ENCODE assay signal across 21 mouse cellular contexts in genomic region chr1:74277041-74277440, GRCm38 (mm10). TPM values are rescaled to one million over a fixed set of nuclear protein-coding genes. Genes with fewer than 3 reads are reported as not detected.
DNase-seq lines count a peak whose midpoint lies in the region; ATAC-seq and TF ChIP-seq lines count a peak whose summit lies in the region.
"Had no signal": no experiment of that assay in that cellular context is flagged by ENCODE, and none has a peak within 500 bp of the region (broad histone marks: within the 10 kb centered on the region; RNA-seq: fewer than 3 reads in every experiment).

No protein-coding gene starts in this region.

- DNase-seq in intestine, embryonic 14.5 days (ENCODE audit: low spot score), result no peak
- peak; percentile 31 to 54 for DNase-seq in kidney, postnatal 4 days
- no peak for DNase-seq in stomach, postnatal 0 days (ENCODE audit: low spot score)
- DNase-seq in frontal cortex, adult 2 months (ENCODE audit: extremely low spot score in 1 of 2, low spot score in 1 of 2), result no peak
- DNase-seq: adrenal gland, adult 2 months; adrenal gland, postnatal 25 days; cerebellum, adult 18-20 months; cerebellum, adult 9-11 months; cerebellum, postnatal 36 days; forebrain, postnatal 0 days; gastrocnemius, adult 2 months; gastrocnemius, postnatal 25 days; heart, postnatal 4 days had no signal

- peak overlapping the region; percentile 40 for H3K4me2 ChIP-seq in intestine, embryonic 14.5 days (ENCODE audit: low read length)
- H3K4me2 ChIP-seq in intestine, postnatal 0 days (replicated peaks; ENCODE audit: low read depth), result no peak overlapping the region
- no peak overlapping the region for H3K4me2 ChIP-seq in kidney, embryonic 16.5 days (replicated peaks; ENCODE audit: low read depth, low read length)
- H3K4me2 ChIP-seq in stomach, embryonic 14.5 days (replicated peaks; ENCODE audit: low read depth, low read length), result peak overlapping the region; percentile 17; the same call in 1 of the 2 replicates
- no peak overlapping the region for H3K4me2 ChIP-seq in stomach, postnatal 0 days (replicated peaks; ENCODE audit: low read depth)
- H3K4me2 ChIP-seq: embryonic facial prominence, embryonic 13.5 days; forebrain, embryonic 13.5 days; heart, embryonic 11.5 days; hindbrain, embryonic 12.5 days had no signal

- H3K9me3 ChIP-seq in intestine, embryonic 14.5 days (ENCODE audit: control insufficient read depth, low read length), result no peaks in the 10 kb centered on the region
- no peaks in the 10 kb centered on the region for H3K9me3 ChIP-seq in intestine, postnatal 0 days (ENCODE audit: control insufficient read depth)
- no peaks in the 10 kb centered on the region for H3K9me3 ChIP-seq in kidney, embryonic 16.5 days (ENCODE audit: low read length)
- no peaks in the 10 kb centered on the region for H3K9me3 ChIP-seq in stomach, embryonic 14.5 days (ENCODE audit: control insufficient read depth, low read depth, low read length)
- H3K9me3 ChIP-seq in stomach, postnatal 0 days (ENCODE audit: control insufficient read depth, low read length), result no peaks in the 10 kb centered on the region
- H3K9me3 ChIP-seq: embryonic facial prominence, embryonic 13.5 days; forebrain, embryonic 13.5 days; hindbrain, embryonic 12.5 days had no signal

- H3K27ac ChIP-seq in intestine, embryonic 14.5 days (ENCODE audit: low read depth), result no peak overlapping the region
- H3K27ac ChIP-seq in intestine, postnatal 0 days (ENCODE audit: low read depth, low read length), result no peak overlapping the region
- H3K27ac ChIP-seq in kidney, embryonic 16.5 days (ENCODE audit: low read length), result no peak overlapping the region
- H3K27ac ChIP-seq in stomach, embryonic 14.5 days (ENCODE audit: low read length), result no peak overlapping the region
- H3K27ac ChIP-seq in stomach, postnatal 0 days (replicated peaks), result no peak overlapping the region
- H3K27ac ChIP-seq: embryonic facial prominence, embryonic 13.5 days; forebrain, embryonic 13.5 days; gastrocnemius, adult 2 months; hindbrain, embryonic 12.5 days had no signal

- no peak overlapping the region; the same call in 1 of the 2 replicates for H3K9ac ChIP-seq in intestine, embryonic 14.5 days (ENCODE audit: low read length)
- H3K9ac ChIP-seq in intestine, postnatal 0 days (ENCODE audit: low read depth, low read length), result no peak overlapping the region
- no peak overlapping the region for H3K9ac ChIP-seq in kidney, embryonic 16.5 days (replicated peaks; ENCODE audit: low read length)
- no peak overlapping the region for H3K9ac ChIP-seq in stomach, embryonic 14.5 days (replicated peaks; ENCODE audit: low read depth, low read length)
- H3K9ac ChIP-seq in stomach, postnatal 0 days (ENCODE audit: low read length), result no peak overlapping the region
- H3K9ac ChIP-seq: forebrain, embryonic 13.5 days; forebrain, postnatal 0 days; hindbrain, embryonic 12.5 days had no signal

- peaks cover 33% of the 10 kb centered on the region for H3K36me3 ChIP-seq in intestine, embryonic 14.5 days (ENCODE audit: control insufficient read depth, insufficient read depth, low read length)
- peaks cover 21% of the 10 kb centered on the region for H3K36me3 ChIP-seq in intestine, postnatal 0 days (ENCODE audit: control insufficient read depth, insufficient read depth)
- peaks cover 37% of the 10 kb centered on the region for H3K36me3 ChIP-seq in kidney, embryonic 16.5 days (ENCODE audit: insufficient read depth, low read length)
- peaks cover 32% of the 10 kb centered on the region for H3K36me3 ChIP-seq in stomach, embryonic 14.5 days (ENCODE audit: control insufficient read depth, insufficient read depth, low read length)
- peaks cover 16% of the 10 kb centered on the region for H3K36me3 ChIP-seq in stomach, postnatal 0 days (ENCODE audit: control insufficient read depth, insufficient read depth, low read length)

- no peak for ATAC-seq in intestine, embryonic 14.5 days (replicated peaks; ENCODE audit: low FRiP score, low TSS enrichment, low read depth)
- no peak for ATAC-seq in intestine, postnatal 0 days
- ATAC-seq in kidney, embryonic 16.5 days (ENCODE audit: low FRiP score, low TSS enrichment), result no peak
- ATAC-seq in stomach, embryonic 14.5 days (ENCODE audit: insufficient number of reproducible peaks, insufficient read depth, low FRiP score, low read depth), result no peak
- no peak for ATAC-seq in stomach, postnatal 0 days (ENCODE audit: low FRiP score, low TSS enrichment)
- ATAC-seq: forebrain, embryonic 13.5 days; forebrain, postnatal 0 days; hindbrain, embryonic 16.5 days had no signal

- 45% methylated on average over 6 of the region's 6 CpGs for WGBS in intestine, embryonic 14.5 days
- WGBS in intestine, postnatal 0 days, result 63% methylated on average over 6 of the region's 6 CpGs
- 58% methylated on average over 6 of the region's 6 CpGs for WGBS in kidney, embryonic 16.5 days
- 65% methylated on average over 6 of the region's 6 CpGs for WGBS in stomach, embryonic 14.5 days
- WGBS in stomach, postnatal 0 days, result 66% methylated on average over 6 of the region's 6 CpGs

- no peak for TF ChIP-seq EP300 in stomach, postnatal 0 days (optimal IDR thresholded peaks at IDR 0.05)

- H3K27me3 ChIP-seq in intestine, embryonic 14.5 days (replicated peaks; ENCODE audit: control insufficient read depth, insufficient read depth, low read length), result no peaks in the 10 kb centered on the region
- no peaks in the 10 kb centered on the region for H3K27me3 ChIP-seq in intestine, postnatal 0 days (replicated peaks; ENCODE audit: control insufficient read depth, insufficient read depth, low read length)
- no peaks in the 10 kb centered on the region for H3K27me3 ChIP-seq in kidney, embryonic 16.5 days (ENCODE audit: insufficient read depth, low read length)
- H3K27me3 ChIP-seq in stomach, embryonic 14.5 days (ENCODE audit: control insufficient read depth, insufficient read depth, low read length), result no peaks in the 10 kb centered on the region
- H3K27me3 ChIP-seq in stomach, postnatal 0 days (ENCODE audit: control insufficient read depth, insufficient read depth, low read length), result no peaks in the 10 kb centered on the region
- H3K27me3 ChIP-seq: embryonic facial prominence, embryonic 13.5 days; forebrain, embryonic 13.5 days; hindbrain, embryonic 12.5 days had no signal

- no peak for TF ChIP-seq CTCF in intestine, postnatal 0 days (IDR thresholded peaks at IDR 0.05; ENCODE audit: low read depth)
- TF ChIP-seq CTCF in stomach, postnatal 0 days (IDR thresholded peaks at IDR 0.05; ENCODE audit: low read depth), result no peak

- peaks cover 41% of the 10 kb centered on the region for H3K4me1 ChIP-seq in intestine, embryonic 14.5 days (replicated peaks; ENCODE audit: control insufficient read depth, insufficient read depth, low read length)
- no peaks in the 10 kb centered on the region for H3K4me1 ChIP-seq in intestine, postnatal 0 days (replicated peaks; ENCODE audit: control insufficient read depth, insufficient read depth, low read length)
- peaks cover 34% of the 10 kb centered on the region for H3K4me1 ChIP-seq in kidney, embryonic 16.5 days (ENCODE audit: insufficient read depth, low read length)
- peaks cover 28% of the 10 kb centered on the region for H3K4me1 ChIP-seq in stomach, embryonic 14.5 days (ENCODE audit: control insufficient read depth, insufficient read depth, low read length)
- H3K4me1 ChIP-seq in stomach, postnatal 0 days (replicated peaks; ENCODE audit: control insufficient read depth, insufficient read depth), result no peaks in the 10 kb centered on the region
- H3K4me1 ChIP-seq: forebrain, embryonic 13.5 days had no signal

- H3K4me3 ChIP-seq in intestine, embryonic 14.5 days (ENCODE audit: low read depth, low read length), result peak overlapping the region; percentile 27
- no peak overlapping the region for H3K4me3 ChIP-seq in intestine, postnatal 0 days (ENCODE audit: low read depth, low read length)
- no peak overlapping the region for H3K4me3 ChIP-seq in kidney, embryonic 16.5 days (ENCODE audit: low read length)
- H3K4me3 ChIP-seq in stomach, embryonic 14.5 days (ENCODE audit: low read depth, low read length), result no peak overlapping the region
- H3K4me3 ChIP-seq in stomach, postnatal 0 days (ENCODE audit: low read depth, low read length), result no peak overlapping the region
- H3K4me3 ChIP-seq: embryonic facial prominence, embryonic 13.5 days; forebrain, embryonic 13.5 days; gastrocnemius, adult 2 months; hindbrain, embryonic 12.5 days had no signal

RNA-seq across cellular contexts. Expression of gene Gpbar1, which starts 1.3 kb away (rescaled TPM):
- 9.1 and 10.7 TPM in 2 replicates for polyA plus RNA-seq in intestine, embryonic 14.5 days (2014; fragmentation: Nextera tagmentation; extraction: Ambion mirVana)
- 0.78 and 0.93 TPM in 2 replicates for polyA plus RNA-seq in intestine, postnatal 0 days (2015; fragmentation: Nextera tagmentation; extraction: Ambion mirVana)
- polyA plus RNA-seq in kidney, embryonic 16.5 days (2015; fragmentation: Nextera tagmentation; extraction: Ambion mirVana), result 1.6 and 1.9 TPM in 2 replicates
- polyA plus RNA-seq in stomach, embryonic 14.5 days (2014; fragmentation: Nextera tagmentation; extraction: Ambion mirVana), result 3.5 and 4.1 TPM in 2 replicates
- 0.51 and 0.63 TPM in 2 replicates for polyA plus RNA-seq in stomach, postnatal 0 days (2015; fragmentation: Nextera tagmentation; extraction: Ambion mirVana)
- polyA plus RNA-seq in frontal cortex, adult 2 months (2012; rRNA removed), result 0.14 TPM in 1 of 2 replicates, not detected in the other
- polyA plus RNA-seq: forebrain, embryonic 13.5 days; forebrain, postnatal 0 days; hindbrain, embryonic 16.5 days had no signal

RNA-seq across cellular contexts. Expression of gene Aamp, which starts 7.5 kb away (rescaled TPM):
- 252 and 269 TPM in 2 replicates for polyA plus RNA-seq in intestine, embryonic 14.5 days (2014; fragmentation: Nextera tagmentation; extraction: Ambion mirVana)
- polyA plus RNA-seq in intestine, postnatal 0 days (2015; fragmentation: Nextera tagmentation; extraction: Ambion mirVana), result 130 and 136 TPM in 2 replicates
- polyA plus RNA-seq in kidney, embryonic 16.5 days (2015; fragmentation: Nextera tagmentation; extraction: Ambion mirVana), result 322 and 350 TPM in 2 replicates
- 240 and 261 TPM in 2 replicates for polyA plus RNA-seq in stomach, embryonic 14.5 days (2014; fragmentation: Nextera tagmentation; extraction: Ambion mirVana)
- 154 and 157 TPM in 2 replicates for polyA plus RNA-seq in stomach, postnatal 0 days (2015; fragmentation: Nextera tagmentation; extraction: Ambion mirVana)
- 182 and 184 TPM in 2 replicates for polyA plus RNA-seq in frontal cortex, adult 2 months (2012; rRNA removed)

RNA-seq across cellular contexts. Expression of gene Pnkd, which starts 7.7 kb away (rescaled TPM):
- 139 and 142 TPM in 2 replicates for polyA plus RNA-seq in intestine, embryonic 14.5 days (2014; fragmentation: Nextera tagmentation; extraction: Ambion mirVana)
- polyA plus RNA-seq in intestine, postnatal 0 days (2015; fragmentation: Nextera tagmentation; extraction: Ambion mirVana), result 103 and 107 TPM in 2 replicates
- polyA plus RNA-seq in kidney, embryonic 16.5 days (2015; fragmentation: Nextera tagmentation; extraction: Ambion mirVana), result 149 and 156 TPM in 2 replicates
- polyA plus RNA-seq in stomach, embryonic 14.5 days (2014; fragmentation: Nextera tagmentation; extraction: Ambion mirVana), result 122 and 132 TPM in 2 replicates
- polyA plus RNA-seq in stomach, postnatal 0 days (2015; fragmentation: Nextera tagmentation; extraction: Ambion mirVana), result 84.8 and 88.2 TPM in 2 replicates
- 110 and 135 TPM in 2 replicates for polyA plus RNA-seq in frontal cortex, adult 2 months (2012; rRNA removed)

RNA-seq across cellular contexts. Expression of gene Tmbim1, which starts 28.4 kb away (rescaled TPM):
- 36.4 and 42.6 TPM in 2 replicates for polyA plus RNA-seq in intestine, embryonic 14.5 days (2014; fragmentation: Nextera tagmentation; extraction: Ambion mirVana)
- polyA plus RNA-seq in intestine, postnatal 0 days (2015; fragmentation: Nextera tagmentation; extraction: Ambion mirVana), result 47.4 and 49.1 TPM in 2 replicates
- 33.5 and 35.1 TPM in 2 replicates for polyA plus RNA-seq in kidney, embryonic 16.5 days (2015; fragmentation: Nextera tagmentation; extraction: Ambion mirVana)
- polyA plus RNA-seq in stomach, embryonic 14.5 days (2014; fragmentation: Nextera tagmentation; extraction: Ambion mirVana), result 50.1 and 53.9 TPM in 2 replicates
- polyA plus RNA-seq in stomach, postnatal 0 days (2015; fragmentation: Nextera tagmentation; extraction: Ambion mirVana), result 109 and 118 TPM in 2 replicates
- 25.7 and 33.6 TPM in 2 replicates for polyA plus RNA-seq in frontal cortex, adult 2 months (2012; rRNA removed)

RNA-seq across cellular contexts. Expression of gene Arpc2, which starts 41.2 kb away (rescaled TPM):
- polyA plus RNA-seq in intestine, embryonic 14.5 days (2014; fragmentation: Nextera tagmentation; extraction: Ambion mirVana), result 436 and 457 TPM in 2 replicates
- 528 and 529 TPM in 2 replicates for polyA plus RNA-seq in intestine, postnatal 0 days (2015; fragmentation: Nextera tagmentation; extraction: Ambion mirVana)
- 441 and 457 TPM in 2 replicates for polyA plus RNA-seq in kidney, embryonic 16.5 days (2015; fragmentation: Nextera tagmentation; extraction: Ambion mirVana)
- 406 and 429 TPM in 2 replicates for polyA plus RNA-seq in stomach, embryonic 14.5 days (2014; fragmentation: Nextera tagmentation; extraction: Ambion mirVana)
- 585 and 595 TPM in 2 replicates for polyA plus RNA-seq in stomach, postnatal 0 days (2015; fragmentation: Nextera tagmentation; extraction: Ambion mirVana)
- polyA plus RNA-seq in frontal cortex, adult 2 months (2012; rRNA removed), result 213 and 235 TPM in 2 replicates

Comparison
In these comparisons a context has a peak if more than half of its experiments do, and no peak if none do; other contexts are left out.
1. H3K4me2 ChIP-seq: peak in intestine, embryonic 14.5 days (single experiment) and stomach, embryonic 14.5 days (single experiment); none in intestine, postnatal 0 days (single experiment), kidney, embryonic 16.5 days (single experiment) and stomach, postnatal 0 days (single experiment).
2. DNase-seq: peak in kidney, postnatal 4 days (2 of 2); none in intestine, embryonic 14.5 days (single experiment), stomach, postnatal 0 days (single experiment) and frontal cortex, adult 2 months (0 of 2).